Mouse (Mus musculus) myocyte (in vitro differentiated cells): ENCODE measurements around the gene Micu2.

Source experiments
- E2F4 ChIP-seq: IDR thresholded peaks from one replicate; pipeline ENCODE4 v1.6.1; 2011; ENCODE audit warnings: mild to moderate bottlenecking, control low read depth, moderate library complexity; ENCODE audit not compliant: insufficient read depth
- MYOD1 ChIP-seq, 3 experiments: IDR thresholded peaks; one replicate each; pipeline ENCODE4 v1.6.1; 2011; ENCODE audit warnings: control low read depth in 2 of 3, low read depth in 2 of 3, mild to moderate bottlenecking in 2 of 3, moderate library complexity in 1 of 3; ENCODE audit not compliant: insufficient read length in 2 of 3, control insufficient read depth in 1 of 3
- POLR2A ChIP-seq: IDR thresholded peaks from one replicate; pipeline ENCODE4 v1.6.1; 2011; ENCODE audit warnings: low read depth, mild to moderate bottlenecking, control low read depth, moderate library complexity; ENCODE audit not compliant: insufficient read length

- no peak for TF ChIP-seq E2F4
- no peak for TF ChIP-seq MYOD1 (IDR thresholded peaks at IDR 0.05; ENCODE audit: control insufficient read depth in 1 of 3, insufficient read length in 2 of 3, low read depth in 2 of 3)
- TF ChIP-seq POLR2A: no peak
These were observed 89.8 kb downstream of the Micu2 start for GRCm38 (mm10) chr14:57909297-57909696.
